Mouse (Mus musculus): ENCODE measurements at regions not wholly inside any gene's neighbourhood (a gene's known extent, or its start where the extent isn't known, plus 50 kb on each side); places are given as distances from the start of the nearest gene placed in this dataset.

GRCm38 (mm10) chr4:26793181-26793824, 446.6 kb upstream of the Manea start:
- Histone ChIP-seq H3K79me2 (ENCODE audit: control insufficient read depth, insufficient read depth) (no peaks in the 10 kb centered on the region), H3ac (ENCODE audit: control insufficient read depth, insufficient read length) (no peak overlapping the region), H3K4me3 (no peak overlapping the region), H3K36me3 (ENCODE audit: control insufficient read depth, insufficient read depth) (no peaks in the 10 kb centered on the region), H3K27me3 (ENCODE audit: control insufficient read depth, insufficient read depth, insufficient read length) (no peaks in the 10 kb centered on the region), H3K4me2 (ENCODE audit: low read depth) (no peak overlapping the region)
- TF ChIP-seq E2F4 (IDR thresholded peaks at IDR 0.05; ENCODE audit: insufficient read depth): no peak
- no peak for TF ChIP-seq USF1 (IDR thresholded peaks at IDR 0.05; ENCODE audit: low read depth)
- no peak for TF ChIP-seq TCF12 (IDR thresholded peaks at IDR 0.05; ENCODE audit: insufficient read depth, poor library complexity, severe bottlenecking)
- TF ChIP-seq TCF3 (IDR thresholded peaks at IDR 0.05; ENCODE audit: insufficient read length, low read depth): no peak
- TF ChIP-seq REST (IDR thresholded peaks at IDR 0.05; ENCODE audit: insufficient read depth, insufficient read length): no peak
- TF ChIP-seq POLR2A (IDR thresholded peaks at IDR 0.05; ENCODE audit: insufficient read length, low read depth): no peak
- TF ChIP-seq POLR2AphosphoS2 (IDR thresholded peaks at IDR 0.05; ENCODE audit: insufficient read length, low read depth): no peak
- TF ChIP-seq CEBPB (IDR thresholded peaks at IDR 0.05; ENCODE audit: insufficient read depth, poor library complexity, severe bottlenecking): no peak
- no peak for TF ChIP-seq MAX (IDR thresholded peaks at IDR 0.05; ENCODE audit: low read depth)
- no peak for TF ChIP-seq MYOG (IDR thresholded peaks at IDR 0.05; ENCODE audit: control insufficient read depth in 1 of 3, insufficient read depth in 1 of 3, insufficient read length in 2 of 3, low read depth in 2 of 3)

- TF ChIP-seq TCF3 (IDR thresholded peaks at IDR 0.05; ENCODE audit: insufficient read length, low read depth): no peak
- TF ChIP-seq TCF12 (IDR thresholded peaks at IDR 0.05; ENCODE audit: insufficient read depth, poor library complexity, severe bottlenecking): no peak
- TF ChIP-seq POLR2A (IDR thresholded peaks at IDR 0.05; ENCODE audit: insufficient read length, low read depth): no peak
- TF ChIP-seq USF1 (IDR thresholded peaks at IDR 0.05; ENCODE audit: low read depth): no peak
- TF ChIP-seq E2F4 (IDR thresholded peaks at IDR 0.05; ENCODE audit: insufficient read depth): no peak
- no peak for TF ChIP-seq CEBPB (IDR thresholded peaks at IDR 0.05; ENCODE audit: insufficient read depth, poor library complexity, severe bottlenecking)
- TF ChIP-seq POLR2AphosphoS2 (IDR thresholded peaks at IDR 0.05; ENCODE audit: insufficient read length, low read depth): no peak
- TF ChIP-seq SRF (IDR thresholded peaks at IDR 0.05; ENCODE audit: control insufficient read depth, insufficient read length, low read depth): no peak
- TF ChIP-seq MAX (IDR thresholded peaks at IDR 0.05; ENCODE audit: low read depth): no peak
- Histone ChIP-seq H3K4me2 (ENCODE audit: low read depth) (no peak overlapping the region), H3K27me3 (ENCODE audit: control insufficient read depth, insufficient read depth, insufficient read length) (no peaks in the 10 kb centered on the region), H3K4me3 (no peak overlapping the region), H3ac (ENCODE audit: control insufficient read depth, insufficient read length) (no peak overlapping the region), H3K36me3 (ENCODE audit: control insufficient read depth, insufficient read depth) (no peaks in the 10 kb centered on the region), H3K79me2 (ENCODE audit: control insufficient read depth, insufficient read depth) (no peaks in the 10 kb centered on the region)
These were observed 421.2 kb upstream of the Manea start for GRCm38 (mm10) chr4:26767896-26768295.

GRCm38 (mm10) chr4:26766235-26767228, 419.8 kb upstream of the Manea start:
- H3K79me2 ChIP-seq (ENCODE audit: control insufficient read depth, insufficient read depth): no peaks in the 10 kb centered on the region
- no peaks in the 10 kb centered on the region for H3K27me3 ChIP-seq (ENCODE audit: control insufficient read depth, insufficient read depth, insufficient read length)
- H3K4me2 ChIP-seq (ENCODE audit: low read depth): no peak overlapping the region
- no peak overlapping the region for H3ac ChIP-seq (ENCODE audit: control insufficient read depth, insufficient read length)
- no peaks in the 10 kb centered on the region for H3K36me3 ChIP-seq (ENCODE audit: control insufficient read depth, insufficient read depth)
- no peak for TF ChIP-seq CEBPB (IDR thresholded peaks at IDR 0.05; ENCODE audit: insufficient read depth, poor library complexity, severe bottlenecking)
- no peak for TF ChIP-seq MAX (IDR thresholded peaks at IDR 0.05; ENCODE audit: low read depth)
- TF ChIP-seq POLR2A (IDR thresholded peaks at IDR 0.05; ENCODE audit: insufficient read length, low read depth): no peak
- no peak overlapping the region for H3K4me3 ChIP-seq

GRCm38 (mm10) chr4:26740815-26741214, 394.1 kb upstream of the Manea start:
- Histone ChIP-seq H3K4me3 (no peak overlapping the region), H3K27me3 (ENCODE audit: control insufficient read depth, insufficient read depth, insufficient read length) (no peaks in the 10 kb centered on the region), H3K36me3 (ENCODE audit: control insufficient read depth, insufficient read depth) (no peaks in the 10 kb centered on the region), H3K79me2 (ENCODE audit: control insufficient read depth, insufficient read depth) (no peaks in the 10 kb centered on the region), H3K4me2 (ENCODE audit: low read depth) (no peak overlapping the region), H3ac (ENCODE audit: control insufficient read depth, insufficient read length) (no peak overlapping the region)
- peak; percentile 35 for TF ChIP-seq USF1 (IDR thresholded peaks at IDR 0.05; ENCODE audit: low read depth)
- no peak for TF ChIP-seq CEBPB (IDR thresholded peaks at IDR 0.05; ENCODE audit: insufficient read depth, poor library complexity, severe bottlenecking)

GRCm38 (mm10) chr4:26736381-26736780, 389.7 kb upstream of the Manea start:
- Histone ChIP-seq H3K36me3 (ENCODE audit: control insufficient read depth, insufficient read depth) (no peaks in the 10 kb centered on the region), H3ac (ENCODE audit: control insufficient read depth, insufficient read length) (no peak overlapping the region), H3K4me2 (ENCODE audit: low read depth) (no peak overlapping the region), H3K27me3 (ENCODE audit: control insufficient read depth, insufficient read depth, insufficient read length) (no peaks in the 10 kb centered on the region), H3K4me3 (no peak overlapping the region), H3K79me2 (ENCODE audit: control insufficient read depth, insufficient read depth) (no peaks in the 10 kb centered on the region)
- TF ChIP-seq SRF (IDR thresholded peaks at IDR 0.05; ENCODE audit: control insufficient read depth, insufficient read length, low read depth): no peak
- no peak for TF ChIP-seq POLR2AphosphoS2 (IDR thresholded peaks at IDR 0.05; ENCODE audit: insufficient read length, low read depth)
- no peak for TF ChIP-seq MYOD1 (IDR thresholded peaks at IDR 0.05; ENCODE audit: control insufficient read depth in 1 of 3, insufficient read length in 2 of 3, low read depth in 2 of 3)
- TF ChIP-seq MYOG (IDR thresholded peaks at IDR 0.05; ENCODE audit: control insufficient read depth in 1 of 3, insufficient read depth in 1 of 3, insufficient read length in 2 of 3, low read depth in 2 of 3): no peak
- no peak for TF ChIP-seq TCF12 (IDR thresholded peaks at IDR 0.05; ENCODE audit: insufficient read depth, poor library complexity, severe bottlenecking)
- no peak for TF ChIP-seq POLR2A (IDR thresholded peaks at IDR 0.05; ENCODE audit: insufficient read length, low read depth)
- no peak for TF ChIP-seq MAX (IDR thresholded peaks at IDR 0.05; ENCODE audit: low read depth)
